Mouse (Mus musculus): ENCODE measurements around the gene Omd.

GRCm38 (mm10) chr13:49617021-49617420 lies 34.8 kb downstream of the Omd start:
- no peak for TF ChIP-seq CTCF (IDR thresholded peaks at IDR 0.05; ENCODE audit: extremely low read depth, insufficient read depth, low read length)
- no peak for TF ChIP-seq POLR2A (IDR thresholded peaks at IDR 0.05; ENCODE audit: extremely low read depth, insufficient read depth, low read length)
